Mouse (Mus musculus) urinary bladder, postnatal 10 days (tissue): Measurements from ENCODE around the gene Smarcd1.
A peak's percentile ranks its signal among the peaks of the same experiment; 100 is the strongest.

Source experiments
- DNase-seq: peaks from one replicate; pipeline ENCODE4 v3.0.0; 2022; ENCODE audit warnings: low spot score

The Smarcd1 gene

GRCm38 (mm10) chr15:99733186-99733585, 31.3 kb downstream of the Smarcd1 start:
- DNase-seq: no peak

DNA sequence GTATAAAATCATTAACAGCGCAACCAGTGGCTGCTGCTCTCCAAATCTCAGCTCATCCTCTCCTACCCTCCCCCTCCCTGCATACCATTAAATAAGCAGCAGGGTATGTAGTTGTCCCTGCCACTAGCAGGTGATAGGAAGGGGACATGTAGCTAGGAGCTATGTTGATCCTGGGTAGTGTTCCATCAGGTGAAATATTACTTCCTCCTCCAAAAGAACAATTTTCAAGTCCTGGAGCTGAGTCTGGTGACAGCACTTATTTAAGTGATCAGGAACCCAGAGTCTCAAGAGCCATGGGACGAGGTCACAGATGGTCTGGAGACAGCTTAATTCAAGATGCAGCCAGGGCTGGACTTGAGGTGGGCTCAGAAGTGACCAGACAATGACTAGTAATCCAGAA, 33.7 kb downstream of the Smarcd1 start:
- DNase-seq: peak; percentile 100

DNA sequence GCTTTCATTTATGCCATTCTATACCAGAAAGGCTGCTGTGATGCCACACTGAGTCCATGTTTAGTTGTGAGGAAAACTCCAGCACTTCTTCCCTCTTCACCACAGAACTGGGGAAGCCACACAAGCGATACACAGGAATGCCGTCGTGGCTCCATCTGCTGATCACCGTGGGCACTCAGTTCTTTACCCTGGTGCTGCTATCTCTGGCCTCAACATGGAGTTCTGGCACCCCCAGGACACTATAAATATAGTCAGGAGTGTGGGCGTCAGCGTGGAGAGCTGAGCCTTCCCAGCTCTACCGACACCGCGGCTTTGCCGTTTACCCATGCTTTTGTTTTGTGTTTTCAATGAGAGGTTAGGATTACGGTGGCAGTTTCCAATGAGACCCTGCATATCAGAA, 34.7 kb downstream of the Smarcd1 start:
- no peak for DNase-seq

DNA sequence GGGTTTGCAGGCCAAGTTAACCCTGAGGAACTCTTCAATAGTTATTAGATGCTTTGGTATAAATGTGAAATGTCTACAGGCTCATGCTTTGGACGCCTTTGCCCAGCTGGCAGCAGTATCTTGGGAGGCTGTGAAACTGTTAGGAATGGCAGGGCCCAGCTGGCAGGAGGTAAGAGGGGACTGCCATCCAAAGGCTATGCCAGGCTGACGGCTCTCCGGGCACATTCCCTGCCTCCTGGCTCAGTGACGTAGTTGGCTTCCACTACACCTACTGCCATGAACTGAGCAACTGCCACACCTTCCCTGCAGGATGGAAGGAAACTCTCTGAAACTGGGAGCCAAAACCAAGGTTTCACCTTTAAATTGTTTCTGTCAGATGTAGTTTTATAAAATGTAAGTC, 38.3 kb downstream of the Smarcd1 start:
- no peak for DNase-seq

- DNase-seq: no peak
Measured at GRCm38 (mm10) chr15:99754204-99754603, 52.3 kb downstream of the Smarcd1 start.
